Mouse (Mus musculus) E14TG2a.4 (cell line): ENCODE results near the gene Srd5a1.

Experiments
- H3K27me3 ChIP-seq: 2 replicates; pipeline ENCODE4 v1.6.1; 2014; ENCODE audit warnings: low read length, control low read depth; ENCODE audit not compliant: insufficient read depth
- H3K36me3 ChIP-seq: 2 replicates; pipeline ENCODE4 v1.6.1; 2014; ENCODE audit warnings: low read length, control low read depth; ENCODE audit not compliant: insufficient read depth
- H3K4me1 ChIP-seq: replicated peaks from 2 replicates; pipeline ENCODE4 v1.6.1; 2014; ENCODE audit warnings: low read depth, low read length, control low read depth
- H3K4me3 ChIP-seq: replicated peaks from 2 replicates; pipeline ENCODE4 v1.5.1; 2014; ENCODE audit warnings: mild to moderate bottlenecking, low read length
- H3K9me3 ChIP-seq: 2 replicates; pipeline ENCODE4 v1.6.1; 2014; ENCODE audit warnings: low read length, control low read depth
- CTCF ChIP-seq: conservative IDR thresholded peaks from 2 replicates; pipeline ENCODE4 v1.5.1; 2014; ENCODE audit warnings: low read length
- NANOG ChIP-seq: IDR thresholded peaks from 2 replicates; pipeline ENCODE4 v1.6.1; 2014; ENCODE audit warnings: borderline replicate concordance, low read length, mixed read lengths
- POU5F1 ChIP-seq: IDR thresholded peaks from 2 replicates; pipeline ENCODE4 v1.6.1; 2014; ENCODE audit warnings: low read length, borderline replicate concordance

The Srd5a1 gene

DNA sequence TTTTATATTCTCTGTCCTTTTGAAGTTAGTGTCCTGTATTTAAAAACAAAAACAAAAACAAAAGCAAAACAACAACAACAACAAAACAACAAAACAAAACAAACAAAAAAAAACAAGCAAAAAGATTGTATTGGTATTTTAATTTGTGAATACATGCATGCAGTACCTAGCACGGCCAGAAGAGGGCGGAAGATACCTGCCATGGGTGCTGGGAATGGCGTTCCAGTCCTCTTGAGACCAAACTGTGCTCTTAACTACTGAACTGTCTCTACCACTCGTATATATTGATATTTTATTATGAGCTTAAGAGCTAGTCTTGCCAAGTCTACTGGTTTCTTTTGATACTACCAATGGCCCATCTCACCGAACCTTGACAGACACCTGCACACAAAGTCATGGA is 58.2 kb downstream of the Srd5a1 start:
- H3K27me3 ChIP-seq: no peaks in the 10 kb centered on the region
- no peaks in the 10 kb centered on the region for H3K36me3 ChIP-seq
- H3K4me1 ChIP-seq: peaks cover 18% of the 10 kb centered on the region
- peaks cover 9% of the 10 kb centered on the region; the same call in 1 of the 2 replicates for H3K9me3 ChIP-seq
- H3K4me3 ChIP-seq: no peak overlapping the region
- TF ChIP-seq NANOG (no peak), CTCF (peak; percentile 48)

GRCm38 (mm10) chr13:69550831-69551230 is 60.4 kb downstream of the Srd5a1 start:
- H3K9me3 ChIP-seq: no peaks in the 10 kb centered on the region
- H3K27me3 ChIP-seq: no peaks in the 10 kb centered on the region
- peaks cover 13% of the 10 kb centered on the region for H3K4me1 ChIP-seq

DNA sequence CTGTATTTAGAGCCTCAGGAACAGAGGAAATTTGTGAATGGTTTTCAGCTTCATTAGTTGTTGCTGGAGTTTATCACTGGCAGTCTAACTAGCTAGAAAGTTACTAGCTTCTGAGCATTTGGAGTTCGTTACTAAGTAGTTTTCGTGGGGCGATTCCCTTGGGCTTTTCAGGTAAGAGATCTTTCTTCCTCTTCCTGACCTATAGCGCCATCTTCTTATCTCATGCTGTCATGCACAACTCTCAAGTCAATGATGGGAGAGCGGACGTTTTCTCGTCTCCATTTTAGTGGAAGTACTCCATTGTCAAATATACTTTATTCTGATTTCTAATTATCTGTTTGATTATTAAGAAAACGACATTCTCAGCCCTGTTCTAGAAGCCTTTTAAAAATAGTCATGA is 61.3 kb downstream of the Srd5a1 start:
- Histone ChIP-seq H3K4me1 (0 out of 2 replicates have a peak, but pooled peaks cover 6% of the 10 kb centered on the region), H3K4me3 (no peak overlapping the region), H3K9me3 (no peaks in the 10 kb centered on the region), H3K27me3 (no peaks in the 10 kb centered on the region), H3K36me3 (no peaks in the 10 kb centered on the region)
- TF ChIP-seq NANOG: no peak
- no peak for TF ChIP-seq POU5F1
- TF ChIP-seq CTCF: no peak

More at GRCm38 (mm10) chr13:69550831-69551230, 60.4 kb downstream of the Srd5a1 start:
- Histone ChIP-seq H3K36me3 (no peaks in the 10 kb centered on the region), H3K4me3 (no peak overlapping the region)
- TF ChIP-seq NANOG (no peak), CTCF (no peak)

DNA sequence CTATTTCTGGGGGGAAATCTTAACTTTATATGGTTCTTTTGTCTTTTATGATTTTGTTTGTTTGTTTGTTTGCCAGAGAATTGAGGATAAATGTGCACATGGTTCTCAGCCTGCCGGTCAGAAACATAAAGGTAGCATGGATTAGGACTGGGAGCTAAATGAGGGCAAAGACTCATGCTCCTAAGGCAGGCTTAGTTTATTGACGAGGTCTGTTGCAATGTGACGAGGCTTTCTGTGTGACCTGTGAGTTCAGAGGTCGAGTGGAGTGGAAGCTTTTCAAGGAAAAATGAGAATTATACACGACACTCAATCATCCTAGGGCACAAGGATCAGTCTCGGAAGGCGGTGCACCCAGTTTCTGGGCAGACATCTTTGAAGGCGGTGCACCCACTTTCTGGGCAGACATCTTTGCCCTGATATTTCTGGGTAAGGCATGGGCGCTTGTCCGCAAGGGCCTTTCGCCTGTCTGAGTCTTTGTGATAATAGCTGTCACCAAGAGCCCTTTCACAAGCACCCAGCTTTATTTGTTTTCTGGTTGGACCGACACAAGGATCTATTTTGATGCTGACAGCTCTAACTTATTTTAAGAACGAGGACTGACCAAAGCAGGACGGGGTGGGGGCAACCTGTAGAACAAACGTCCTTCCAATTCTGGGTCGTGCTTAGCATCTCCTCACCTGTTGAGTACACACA is 63.6 kb downstream of the Srd5a1 start:
- Histone ChIP-seq H3K36me3 (no peaks in the 10 kb centered on the region), H3K9me3 (no peaks in the 10 kb centered on the region), H3K4me1 (peaks cover 10% of the 10 kb centered on the region), H3K27me3 (peaks cover 4% of the 10 kb centered on the region; the same call in 1 of the 2 replicates), H3K4me3 (no peak overlapping the region)
- TF ChIP-seq CTCF: no peak
- no peak for TF ChIP-seq POU5F1
- no peak for TF ChIP-seq NANOG

DNA sequence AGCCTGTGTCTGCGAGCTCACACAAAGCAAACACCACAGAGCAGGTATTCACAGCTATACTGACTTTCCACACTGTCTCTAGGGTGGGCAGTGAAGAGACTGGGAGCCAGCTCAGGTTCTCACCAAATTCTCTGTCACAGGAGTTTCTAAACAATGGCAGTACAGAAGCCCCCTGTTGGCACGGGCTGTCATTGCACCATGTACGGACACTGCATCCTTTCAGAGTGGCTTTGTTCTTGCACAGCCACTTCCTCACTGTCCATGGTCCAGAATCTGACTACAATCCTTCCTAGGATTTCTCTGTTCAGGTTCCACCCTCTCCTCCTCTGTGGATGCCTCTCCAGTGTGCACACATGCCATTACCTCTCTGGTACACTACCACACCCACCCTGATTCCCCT is 66.2 kb downstream of the Srd5a1 start:
- Histone ChIP-seq H3K36me3 (no peaks in the 10 kb centered on the region), H3K4me1 (peaks cover 13% of the 10 kb centered on the region), H3K9me3 (no peaks in the 10 kb centered on the region), H3K27me3 (peaks cover 17% of the 10 kb centered on the region), H3K4me3 (no peak overlapping the region)
- TF ChIP-seq CTCF (peak; percentile 70), NANOG (no peak)

DNA sequence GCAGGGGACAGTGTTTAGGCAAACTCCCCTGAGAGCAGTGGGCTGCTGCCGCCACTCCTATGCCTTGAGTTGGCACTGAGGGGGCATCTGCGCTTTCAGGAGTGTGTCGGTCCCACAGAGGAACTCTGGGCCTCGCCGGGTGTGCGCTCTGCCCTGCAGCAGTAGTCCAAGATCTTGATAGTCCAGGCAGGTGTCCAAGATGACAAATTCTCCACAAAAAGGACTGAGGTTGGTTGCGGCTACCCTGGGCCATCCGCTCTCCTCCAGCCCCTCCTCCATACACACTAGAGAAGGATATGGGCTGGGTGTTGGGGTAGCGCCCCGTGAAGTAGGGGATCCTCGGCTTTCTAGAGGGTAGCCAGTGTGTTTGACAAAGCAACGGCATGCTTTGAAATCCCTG is 67.6 kb downstream of the Srd5a1 start:
- H3K4me1 ChIP-seq: peaks cover 18% of the 10 kb centered on the region
- no peak for TF ChIP-seq CTCF
- no peak for TF ChIP-seq NANOG
- TF ChIP-seq POU5F1: no peak
- H3K9me3 ChIP-seq: no peaks in the 10 kb centered on the region
- no peaks in the 10 kb centered on the region for H3K36me3 ChIP-seq
- peaks cover 17% of the 10 kb centered on the region for H3K27me3 ChIP-seq
- H3K4me3 ChIP-seq: no peak overlapping the region

DNA sequence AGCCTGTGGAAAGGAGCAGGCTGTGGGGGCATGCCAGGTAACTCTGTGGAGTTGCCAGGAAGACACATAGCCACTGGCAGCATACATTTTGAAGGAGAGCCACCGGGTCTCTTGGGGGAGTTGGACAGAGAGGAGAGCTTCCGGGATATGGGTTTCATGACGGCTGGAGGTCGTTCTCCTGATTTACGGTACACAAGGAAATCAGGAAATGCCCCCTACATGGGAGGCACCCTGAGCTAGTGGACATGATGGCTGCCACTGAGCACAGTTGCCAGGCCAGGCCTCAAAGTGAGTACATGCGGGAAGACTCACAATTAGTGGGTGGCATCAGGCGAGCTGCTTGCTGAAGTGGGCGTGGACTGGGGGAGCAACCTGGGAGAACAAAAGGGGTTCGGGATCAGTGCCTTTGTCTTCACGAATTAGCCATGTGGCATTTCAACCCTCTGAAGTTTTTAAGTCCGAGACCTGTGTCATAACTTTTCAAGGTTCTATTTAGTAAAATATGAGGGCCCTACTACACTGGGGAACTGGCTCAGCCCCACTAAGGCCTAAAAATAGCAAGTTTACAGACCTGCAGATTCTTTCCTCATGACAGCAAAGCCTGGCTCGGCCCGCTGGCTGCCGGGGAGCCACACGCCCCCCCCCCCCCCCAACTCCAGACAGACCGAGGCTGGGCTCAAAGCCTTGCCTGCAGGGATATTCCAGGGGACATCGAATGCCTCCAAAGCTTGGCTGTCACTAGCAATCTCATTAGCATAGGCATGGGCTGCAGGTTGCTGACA is 68.5 kb downstream of the Srd5a1 start:
- H3K27me3 ChIP-seq: peaks cover 17% of the 10 kb centered on the region
- H3K4me1 ChIP-seq: peaks cover 22% of the 10 kb centered on the region
- H3K36me3 ChIP-seq: no peaks in the 10 kb centered on the region
- H3K4me3 ChIP-seq: no peak overlapping the region
- H3K9me3 ChIP-seq: no peaks in the 10 kb centered on the region
- no peak for TF ChIP-seq CTCF
- no peak for TF ChIP-seq POU5F1
- TF ChIP-seq NANOG: no peak

- Histone ChIP-seq H3K4me3 (no peak overlapping the region), H3K27me3 (peaks cover 17% of the 10 kb centered on the region), H3K36me3 (no peaks in the 10 kb centered on the region), H3K4me1 (peaks cover 30% of the 10 kb centered on the region), H3K9me3 (no peaks in the 10 kb centered on the region)
- no peak for TF ChIP-seq NANOG
- no peak for TF ChIP-seq CTCF
- TF ChIP-seq POU5F1: no peak
Measured at GRCm38 (mm10) chr13:69541776-69542175, 69.5 kb downstream of the Srd5a1 start.

- H3K4me3 ChIP-seq: no peak overlapping the region
- H3K36me3 ChIP-seq: no peaks in the 10 kb centered on the region
- TF ChIP-seq NANOG: no peak
- TF ChIP-seq POU5F1: no peak
- no peak for TF ChIP-seq CTCF
- H3K9me3 ChIP-seq: no peaks in the 10 kb centered on the region
- H3K27me3 ChIP-seq: peaks cover 17% of the 10 kb centered on the region
- peaks cover 33% of the 10 kb centered on the region for H3K4me1 ChIP-seq
Measured at GRCm38 (mm10) chr13:69541209-69541608, 70.0 kb downstream of the Srd5a1 start.
